Mouse (Mus musculus) CD4-positive helper T cell, adult 2 months (primary cell): ENCODE data around the gene Asxl2.
A peak's percentile ranks its signal among the peaks of the same experiment; 100 is the strongest.

Experiments
- DNase-seq: peaks from one replicate; pipeline ENCODE4 v3.0.0-alpha.2; 2012; ENCODE audit warnings: low read depth, missing footprints, low spot score

The Asxl2 gene

GRCm38 (mm10) chr12:3545451-3545850 lies 118.8 kb downstream of the Asxl2 start:
- DNase-seq: no peak

GRCm38 (mm10) chr12:3546121-3546658 lies 119.5 kb downstream of the Asxl2 start:
- no peak for DNase-seq

GRCm38 (mm10) chr12:3546781-3547180 lies 120.1 kb downstream of the Asxl2 start:
- no peak for DNase-seq

DNA sequence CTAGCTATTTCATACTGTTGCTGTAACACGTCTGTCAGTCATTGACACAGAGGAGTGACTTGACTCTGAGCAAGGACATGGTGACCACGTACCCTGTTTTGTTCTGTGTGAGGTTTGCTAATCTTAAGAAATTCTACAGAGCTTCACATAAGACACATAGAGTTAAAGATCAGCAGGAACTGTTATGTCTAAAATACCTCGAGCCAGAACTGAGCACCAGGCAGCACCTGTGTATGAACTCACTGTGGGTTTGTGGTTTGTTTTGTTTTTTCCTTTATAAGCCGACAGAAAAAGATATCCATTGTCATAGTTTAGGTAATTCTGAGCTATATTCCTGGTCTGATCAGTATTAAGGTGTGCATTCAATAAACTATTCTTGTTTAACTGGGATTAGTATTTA lies 120.8 kb downstream of the Asxl2 start:
- peak; percentile 62 for DNase-seq

DNA sequence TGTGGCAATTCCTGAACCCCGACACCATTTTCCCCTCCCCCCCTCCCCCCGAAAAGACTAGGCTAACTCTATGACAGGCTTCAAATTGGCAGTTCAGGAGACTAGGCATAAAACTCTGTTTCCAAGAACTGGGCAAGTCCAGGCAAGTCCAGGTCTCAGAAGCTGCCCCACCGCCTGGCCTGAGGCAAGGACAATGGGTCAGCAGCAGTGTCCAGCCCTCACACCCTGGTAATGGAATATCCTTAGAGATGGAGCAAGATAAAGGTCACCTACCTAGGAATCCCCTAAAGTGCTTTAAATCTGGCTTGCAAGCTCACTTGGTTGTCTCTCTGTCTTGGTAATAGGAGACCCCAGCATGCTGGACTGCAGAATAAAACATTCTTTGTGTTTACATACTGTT lies 121.3 kb downstream of the Asxl2 start:
- DNase-seq: no peak

- DNase-seq: peak; percentile 43
Measured at GRCm38 (mm10) chr12:3548582-3549211, 122.0 kb downstream of the Asxl2 start.

GRCm38 (mm10) chr12:3550280-3550679 lies 123.6 kb downstream of the Asxl2 start:
- DNase-seq: no peak
